Mouse (Mus musculus) testis, adult 2 months (tissue): ENCODE results near the gene Gm20388. TPM values are rescaled to one million over a fixed set of nuclear protein-coding genes. Genes with fewer than 3 reads are reported as not detected.

Experiments
- H3K27ac ChIP-seq: fragments of 200-500 bp; 2 replicates; pipeline ENCODE4 v1.5.1; 2012; ENCODE audit warnings: low read depth, low read length; ENCODE audit not compliant: control insufficient read depth, insufficient read depth
- H3K27me3 ChIP-seq: fragments of 200-500 bp; 2 replicates; pipeline ENCODE4 v1.6.1; 2012; ENCODE audit warnings: mild to moderate bottlenecking, low read length, moderate library complexity; ENCODE audit not compliant: control insufficient read depth, insufficient read depth
- H3K36me3 ChIP-seq: fragments of 200-500 bp; 2 replicates; pipeline ENCODE4 v1.6.1; 2012; ENCODE audit warnings: mild to moderate bottlenecking, low read length; ENCODE audit not compliant: control insufficient read depth, insufficient read depth
- H3K4me1 ChIP-seq: fragments of 200-500 bp; 2 replicates; pipeline ENCODE4 v1.6.1; 2012; ENCODE audit warnings: low read length; ENCODE audit not compliant: control insufficient read depth, insufficient read depth
- H3K4me3 ChIP-seq: fragments of 200-500 bp; 2 replicates; pipeline ENCODE4 v1.5.1; 2012; ENCODE audit warnings: low read depth, mild to moderate bottlenecking, low read length, moderate library complexity, mixed read lengths; ENCODE audit not compliant: control insufficient read depth
- CTCF ChIP-seq: fragments of 200-500 bp; IDR thresholded peaks from 2 replicates; pipeline ENCODE4 v1.5.1; 2012; ENCODE audit warnings: low read depth, mild to moderate bottlenecking, inconsistent platforms, low read length, moderate library complexity; ENCODE audit not compliant: control insufficient read depth, insufficient read depth, insufficient replicate concordance
- POLR2A ChIP-seq: fragments of 200-500 bp; IDR thresholded peaks from 2 replicates; pipeline ENCODE4 v1.6.1; 2012; ENCODE audit warnings: low read depth, mild to moderate bottlenecking, inconsistent platforms, low read length, moderate library complexity; ENCODE audit not compliant: control insufficient read depth
- polyA plus RNA-seq: library from polyadenylated mRNA; depleted of rRNA; stranded (reverse); fragments of >200 nt; gene quantifications from 2 replicates; pipeline ENCODE4 v1.2.3, GENCODE M21; 2012

Gm20388 gene
- polyA plus RNA-seq, 1 experiment = 5.6 TPM

- Histone ChIP-seq H3K27me3 (no peaks in the 10 kb centered on the region), H3K36me3 (no peaks in the 10 kb centered on the region), H3K4me3 (no peak overlapping the region), H3K4me1 (no peaks in the 10 kb centered on the region), H3K27ac (no peak overlapping the region)
- no peak for TF ChIP-seq POLR2A
- TF ChIP-seq CTCF = no peak
Measured at GRCm38 (mm10) chr8:124373753-124374152, 4463.1 kb downstream of the Gm20388 start.

DNA sequence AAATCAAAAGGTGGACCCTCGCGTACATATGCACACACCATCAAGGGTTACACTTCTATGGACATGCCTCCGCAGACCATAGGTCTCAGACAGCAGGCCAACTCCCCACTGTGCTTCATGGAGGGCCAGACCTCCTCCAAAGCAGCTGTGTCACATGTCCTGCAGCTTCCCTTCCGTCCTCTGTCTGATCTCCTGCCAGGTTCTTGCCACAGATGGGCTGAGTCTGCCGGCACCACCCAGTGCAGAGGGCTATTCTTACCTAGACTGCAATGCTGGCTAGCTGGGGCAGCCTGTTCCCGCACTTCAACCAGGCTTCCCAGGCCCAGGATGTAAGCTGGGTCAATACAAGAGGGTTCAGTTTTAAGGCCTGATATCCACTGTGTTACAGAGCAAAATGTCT, 4464.5 kb downstream of the Gm20388 start:
- no peaks in the 10 kb centered on the region for H3K27me3 ChIP-seq
- H3K4me1 ChIP-seq = no peaks in the 10 kb centered on the region
- no peak overlapping the region for H3K4me3 ChIP-seq
- H3K27ac ChIP-seq = no peak overlapping the region
- no peaks in the 10 kb centered on the region for H3K36me3 ChIP-seq
- no peak for TF ChIP-seq POLR2A
- no peak for TF ChIP-seq CTCF

GRCm38 (mm10) chr8:124375727-124376126, 4465.1 kb downstream of the Gm20388 start:
- H3K27me3 ChIP-seq = no peaks in the 10 kb centered on the region
- no peaks in the 10 kb centered on the region for H3K36me3 ChIP-seq
- no peak overlapping the region for H3K4me3 ChIP-seq
- no peaks in the 10 kb centered on the region for H3K4me1 ChIP-seq
- no peak overlapping the region for H3K27ac ChIP-seq
- TF ChIP-seq POLR2A = no peak
- no peak for TF ChIP-seq CTCF

GRCm38 (mm10) chr8:124376406-124376805, 4465.8 kb downstream of the Gm20388 start:
- Histone ChIP-seq H3K4me3 (no peak overlapping the region), H3K36me3 (no peaks in the 10 kb centered on the region), H3K4me1 (no peaks in the 10 kb centered on the region), H3K27ac (no peak overlapping the region), H3K27me3 (no peaks in the 10 kb centered on the region)
- no peak for TF ChIP-seq POLR2A
- TF ChIP-seq CTCF = no peak

- Histone ChIP-seq H3K27ac (no peak overlapping the region), H3K27me3 (no peaks in the 10 kb centered on the region), H3K4me3 (no peak overlapping the region), H3K36me3 (no peaks in the 10 kb centered on the region), H3K4me1 (no peaks in the 10 kb centered on the region)
- TF ChIP-seq CTCF (peak; percentile 29; the same call in 1 of the 2 replicates), POLR2A (no peak)
Measured at GRCm38 (mm10) chr8:124379289-124379688, 4468.6 kb downstream of the Gm20388 start.

DNA sequence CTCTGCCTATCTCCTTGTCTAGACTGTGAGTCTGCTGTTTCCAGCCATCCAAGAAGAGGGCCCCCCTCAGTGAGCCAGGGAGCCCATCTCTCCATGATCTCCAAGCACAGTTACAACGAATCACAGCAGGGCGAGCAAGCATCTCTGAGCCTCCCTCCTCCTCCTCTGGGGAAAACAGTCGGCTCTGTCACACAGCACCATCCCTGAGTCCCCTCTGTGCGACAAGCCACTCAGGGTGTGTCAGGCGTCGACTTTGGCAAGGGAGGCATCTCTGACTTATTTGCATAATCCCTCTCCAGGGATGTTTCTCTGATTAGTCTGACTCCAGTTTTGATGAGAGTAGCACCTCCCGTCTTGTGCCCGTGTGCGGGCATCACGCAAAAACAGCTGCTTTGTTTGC, 4471.6 kb downstream of the Gm20388 start:
- no peaks in the 10 kb centered on the region for H3K36me3 ChIP-seq
- H3K27ac ChIP-seq = no peak overlapping the region
- no peaks in the 10 kb centered on the region; the same call in 1 of the 2 replicates for H3K4me1 ChIP-seq
- H3K27me3 ChIP-seq = no peaks in the 10 kb centered on the region
- TF ChIP-seq POLR2A (no peak), CTCF (no peak)
- no peak overlapping the region for H3K4me3 ChIP-seq

DNA sequence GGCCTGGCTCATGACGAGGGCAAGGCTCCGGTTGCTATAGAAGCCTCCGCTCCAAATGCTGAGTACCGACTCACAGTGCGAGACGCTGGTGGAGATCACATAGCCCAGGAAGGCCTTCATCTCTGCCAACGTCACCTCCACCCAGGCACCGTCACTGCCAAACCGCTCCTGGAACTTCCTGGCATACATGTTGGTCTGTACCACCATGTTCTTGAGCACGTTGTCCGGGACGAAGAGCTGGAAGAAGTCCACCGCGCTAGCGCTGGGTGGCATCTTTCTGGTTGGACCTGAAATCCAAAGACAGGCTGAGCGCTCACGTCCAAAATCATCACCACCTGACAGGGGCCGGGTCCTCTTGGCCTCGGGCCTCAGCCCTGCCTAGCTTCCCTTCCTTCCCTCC, 4473.7 kb downstream of the Gm20388 start:
- Histone ChIP-seq H3K4me3 (no peak overlapping the region), H3K4me1 (no peaks in the 10 kb centered on the region; the same call in 1 of the 2 replicates), H3K27me3 (no peaks in the 10 kb centered on the region), H3K36me3 (no peaks in the 10 kb centered on the region), H3K27ac (no peak overlapping the region)
- no peak for TF ChIP-seq POLR2A
- no peak for TF ChIP-seq CTCF

- Histone ChIP-seq H3K36me3 (no peaks in the 10 kb centered on the region), H3K27me3 (no peaks in the 10 kb centered on the region), H3K4me3 (no peak overlapping the region), H3K4me1 (no peaks in the 10 kb centered on the region; the same call in 1 of the 2 replicates), H3K27ac (no peak overlapping the region)
- TF ChIP-seq CTCF (no peak), POLR2A (no peak)
Measured at GRCm38 (mm10) chr8:124386225-124386899, 4475.7 kb downstream of the Gm20388 start.
